Mouse (Mus musculus): ENCODE results near the gene Lyrm9.
"Not testable (repeated sequence)": the region's sequence is repeated elsewhere in the genome, so short reads cannot be mapped to it uniquely, and the experiment has no call there.

Gene Lyrm9

DNA sequence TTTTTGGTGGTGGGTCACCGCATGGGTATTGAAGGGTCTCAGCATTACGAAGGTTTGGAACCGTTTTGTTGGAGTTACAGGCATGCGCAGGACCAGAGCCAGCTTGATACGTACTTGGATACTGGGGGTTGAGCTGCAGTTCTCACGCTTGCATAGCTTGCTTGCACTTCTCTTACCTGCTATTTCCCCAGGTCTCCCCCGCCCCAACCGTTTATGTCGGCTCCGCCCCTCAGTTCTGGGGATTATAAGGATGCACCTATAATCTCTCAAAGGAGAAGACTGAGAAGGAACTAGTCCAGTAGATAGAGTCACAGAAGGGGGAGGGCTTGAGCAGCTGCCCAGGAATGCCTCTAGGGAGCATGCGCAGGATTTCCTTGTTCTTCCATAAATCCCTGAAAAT, 26.1 kb downstream of the Lyrm9 start:
- no peak for DNase-seq

DNA sequence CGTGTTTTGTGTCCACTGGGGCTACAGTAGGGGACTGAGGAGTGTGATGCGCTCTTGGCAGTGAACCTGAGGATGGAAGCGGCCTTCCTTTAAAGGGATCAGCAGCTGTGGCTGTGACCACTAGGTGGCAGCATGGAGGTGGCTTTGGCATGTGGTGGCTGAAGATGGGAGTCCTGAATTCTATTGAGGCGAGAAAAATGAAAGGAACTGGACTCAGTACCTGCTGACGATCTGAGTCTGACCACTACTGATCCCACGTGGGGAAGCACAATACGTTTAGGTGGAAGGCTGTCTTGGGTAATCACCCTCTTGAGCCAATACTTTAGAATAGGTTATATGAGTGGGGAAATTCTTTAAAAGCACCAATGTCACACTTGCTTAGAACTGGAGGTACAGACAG, 29.9 kb downstream of the Lyrm9 start:
- DNase-seq = peak; percentile 93 to 96

DNA sequence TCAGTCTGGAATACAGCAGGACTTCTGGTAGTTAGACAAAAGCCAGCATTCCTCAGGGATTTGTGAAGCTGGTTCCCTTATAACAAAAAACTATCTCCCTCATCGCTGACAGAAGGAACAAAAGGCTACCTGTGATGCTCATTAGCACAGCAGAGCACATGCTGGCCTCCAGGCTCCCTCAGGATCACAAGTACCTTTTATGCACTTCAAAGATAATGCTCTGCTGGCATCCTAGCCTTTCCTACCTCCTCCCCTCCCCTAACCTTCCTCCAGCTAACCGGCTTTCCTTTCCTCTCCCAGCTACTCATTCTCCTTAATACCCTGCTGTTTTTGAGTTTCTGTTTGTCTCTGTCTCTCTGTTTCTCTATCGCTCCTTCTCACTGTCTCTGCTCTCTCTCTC, 31.2 kb downstream of the Lyrm9 start:
- no peak for DNase-seq

DNA sequence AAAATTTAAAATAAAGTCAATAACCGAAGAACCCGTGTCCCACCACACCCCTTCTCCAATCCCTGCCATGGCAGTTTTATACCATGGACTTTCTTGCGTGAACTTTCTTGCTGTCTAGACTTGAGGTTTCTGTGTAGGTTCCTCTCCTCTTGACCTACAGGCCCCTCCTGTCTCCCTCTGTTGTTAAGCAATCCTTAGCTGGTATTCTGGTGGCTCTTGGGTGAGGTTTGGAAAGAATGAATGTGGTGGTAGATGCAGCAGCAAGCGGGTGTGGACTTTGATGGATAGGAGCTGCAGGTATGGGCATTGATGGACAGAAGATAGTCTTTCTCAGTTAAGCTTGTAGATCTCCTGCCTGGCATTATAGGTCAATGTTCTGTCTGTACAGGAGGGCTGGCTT, 37.5 kb downstream of the Lyrm9 start:
- DNase-seq = no peak

DNA sequence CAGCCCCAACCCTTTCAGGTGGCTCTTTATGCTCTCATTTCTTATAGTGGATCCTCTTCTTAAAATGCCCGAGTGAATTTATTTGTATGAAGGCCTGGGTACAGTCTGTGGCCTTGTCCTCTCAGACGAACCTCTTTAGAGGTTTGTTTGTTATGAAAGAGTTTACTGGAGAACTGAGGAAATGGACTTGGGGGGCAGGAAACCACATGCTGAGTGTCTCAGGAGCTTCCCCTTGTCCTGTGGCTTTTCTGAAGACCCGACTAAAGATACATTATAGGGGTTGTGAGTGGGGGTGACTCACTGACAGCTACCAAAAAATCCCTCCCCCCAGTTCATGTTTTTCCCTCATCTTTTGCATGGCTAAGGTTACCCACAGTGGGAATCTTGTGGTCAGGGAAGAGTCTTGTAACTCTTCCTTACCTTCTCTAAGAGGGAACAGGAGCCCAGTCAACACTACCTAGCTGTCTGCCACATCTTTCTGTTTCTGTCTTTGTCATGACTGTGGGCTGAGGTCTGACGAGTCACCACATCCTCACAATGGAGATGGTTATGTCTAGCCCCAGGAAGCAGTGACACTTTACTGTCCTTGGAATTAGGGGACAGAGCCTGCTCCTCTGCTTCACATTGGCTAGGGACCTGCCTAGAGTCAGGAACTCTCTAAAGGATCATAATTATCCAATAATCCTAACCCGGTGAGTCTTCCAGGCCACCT, 38.3 kb downstream of the Lyrm9 start:
- DNase-seq = no peak

DNA sequence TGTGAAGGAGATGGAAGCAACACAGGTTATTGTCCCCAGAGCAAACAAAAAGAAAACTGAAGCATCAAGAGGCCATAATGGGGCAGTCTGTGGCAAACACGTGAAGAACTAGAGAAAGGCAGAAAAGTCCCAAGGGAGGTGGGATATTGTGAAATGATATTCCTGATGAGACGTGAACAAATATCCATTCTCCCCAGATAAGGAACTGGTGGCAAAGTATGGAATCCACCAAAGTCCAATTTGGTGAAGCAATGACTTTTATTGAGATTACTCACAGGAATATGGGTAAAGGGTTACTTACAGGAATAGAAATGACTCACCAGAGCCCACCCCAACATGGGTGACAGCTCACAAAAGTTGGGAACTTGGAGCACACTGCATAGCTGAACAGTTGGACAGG, 38.9 kb downstream of the Lyrm9 start:
- DNase-seq = no peak

DNA sequence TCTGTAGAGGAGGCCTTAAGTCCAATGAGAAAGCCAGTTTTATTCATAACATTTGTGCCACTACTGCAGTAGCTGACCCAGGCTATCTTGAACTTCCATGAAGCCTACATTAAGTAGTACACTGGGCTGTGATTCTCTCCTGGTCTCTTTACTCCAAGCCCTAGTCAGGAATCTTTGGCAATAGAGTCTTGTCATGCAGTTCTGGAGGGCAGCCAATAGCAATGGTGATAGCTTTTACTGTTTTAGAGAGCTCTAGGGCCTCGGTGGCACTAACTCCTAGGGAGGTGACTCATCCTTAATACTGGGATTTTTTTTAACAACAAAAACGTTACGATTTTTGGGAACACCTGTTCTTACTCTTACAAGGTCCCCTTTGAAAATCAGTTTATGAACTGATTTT, 40.1 kb downstream of the Lyrm9 start:
- peak; percentile 19 to 30 for DNase-seq

DNA sequence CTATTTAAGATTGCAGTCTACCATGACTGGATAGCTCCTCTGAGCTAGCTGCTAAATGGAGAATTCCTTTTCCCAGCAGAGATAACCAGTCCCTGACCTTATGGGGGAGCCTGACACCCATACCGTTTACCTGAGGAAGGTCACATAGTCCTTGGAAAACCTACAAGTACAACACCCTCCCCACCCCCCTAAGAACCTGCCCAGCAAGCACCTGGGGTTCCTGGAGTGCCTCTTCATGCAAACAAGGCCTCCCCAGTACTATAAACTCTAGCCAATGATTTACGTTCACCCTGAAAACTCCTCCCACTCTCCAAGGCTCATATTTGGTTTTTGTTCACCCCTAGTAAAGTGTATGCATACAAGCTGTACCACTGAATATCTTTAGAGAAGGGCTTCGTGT, 41.3 kb downstream of the Lyrm9 start:
- no peak for DNase-seq

DNA sequence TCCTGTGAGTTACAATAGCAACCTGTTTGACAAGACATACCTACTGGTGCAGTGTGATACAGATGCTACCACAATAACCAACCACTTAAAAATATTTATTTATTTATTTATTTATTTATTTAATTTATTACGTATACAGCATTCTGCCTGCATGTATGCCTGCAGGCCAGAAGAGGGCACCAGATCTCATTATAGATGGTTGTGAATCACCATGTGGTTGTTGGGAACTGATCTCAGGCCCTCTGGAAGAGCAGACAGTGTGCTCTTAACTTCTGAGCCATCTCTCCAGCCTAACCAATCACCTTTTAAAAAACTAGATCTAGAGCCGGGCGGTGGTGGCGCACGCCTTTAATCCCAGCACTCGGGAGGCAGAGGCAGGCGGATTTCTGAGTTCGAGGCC, 42.8 kb downstream of the Lyrm9 start:
- DNase-seq = not testable (repeated sequence)

DNA sequence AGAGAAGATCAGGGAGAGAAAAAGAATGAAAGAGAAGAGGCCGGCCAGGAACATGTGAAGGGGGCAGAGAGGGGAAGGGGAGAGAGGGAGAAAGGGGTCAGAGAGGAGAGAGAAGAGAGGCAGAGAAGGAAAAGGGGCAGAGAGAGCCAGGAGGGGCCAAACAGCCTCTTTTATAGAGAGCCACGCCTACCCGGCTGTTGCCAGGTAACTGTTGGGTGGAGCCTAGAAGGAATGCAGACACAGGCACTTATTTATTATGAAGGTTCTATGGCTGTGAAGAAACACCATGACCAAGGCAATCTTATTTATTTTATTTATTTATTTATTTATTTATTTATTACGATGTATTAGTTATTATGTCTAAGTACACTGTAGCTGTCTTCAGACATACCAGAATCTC, 44.5 kb downstream of the Lyrm9 start:
- no peak for DNase-seq

DNA sequence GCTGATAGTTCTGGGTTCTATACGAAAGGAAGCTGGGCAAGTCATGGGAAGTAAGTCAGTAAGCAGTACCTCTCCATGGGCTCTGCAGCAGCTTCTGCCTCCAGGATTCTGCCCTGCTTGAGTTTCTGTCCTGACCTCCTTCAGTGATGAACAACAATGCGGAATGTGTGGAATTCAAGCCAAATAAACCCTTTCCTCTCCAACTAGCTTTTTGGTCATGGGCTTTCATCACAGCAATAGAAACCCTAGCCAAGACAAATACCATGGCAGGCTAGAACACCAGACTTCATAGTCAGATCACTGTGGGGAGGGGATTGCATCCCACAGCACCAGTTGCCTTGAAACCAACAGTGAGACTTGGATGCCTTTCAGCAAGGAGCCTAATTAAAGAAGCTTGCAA, 46.4 kb downstream of the Lyrm9 start:
- no peak for DNase-seq

DNA sequence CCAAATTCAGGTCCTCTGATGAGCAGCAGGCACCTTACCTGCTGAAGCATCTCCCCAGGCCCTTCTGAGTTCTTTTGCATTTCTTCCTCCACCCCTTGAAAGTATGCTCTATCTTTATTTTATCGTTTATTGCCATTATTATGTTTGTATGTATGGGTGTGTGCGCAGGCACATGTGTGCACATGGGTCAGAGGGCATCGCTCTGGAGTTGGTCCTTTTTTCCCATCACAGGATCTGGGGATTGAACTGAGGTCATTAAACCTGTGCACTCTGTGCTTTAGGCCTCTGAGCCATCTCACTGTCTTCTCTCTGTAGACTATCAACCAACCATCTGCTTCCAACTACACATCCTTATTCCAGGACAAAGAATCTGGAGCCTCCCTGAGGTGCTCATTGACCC, 53.3 kb downstream of the Lyrm9 start:
- no peak for DNase-seq

DNA sequence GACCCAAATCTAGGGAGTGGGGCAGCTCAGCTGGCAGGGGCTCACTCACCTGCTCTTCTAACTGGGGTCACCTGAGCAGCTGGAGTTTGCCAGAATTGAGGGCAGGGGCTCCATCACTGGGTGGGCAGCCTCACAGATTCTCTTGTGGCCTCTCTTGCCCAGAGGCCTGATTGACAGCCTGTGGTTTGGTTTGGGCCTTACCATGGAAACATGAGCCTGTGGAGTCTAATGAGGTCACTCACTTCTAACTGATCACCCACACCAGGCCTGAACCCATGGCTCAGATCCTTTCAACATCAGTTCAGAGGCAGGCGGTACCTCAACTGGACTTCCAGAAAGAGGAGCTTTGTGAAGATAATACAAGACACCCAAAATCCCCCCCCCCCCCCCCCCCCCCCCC, 60.3 kb downstream of the Lyrm9 start:
- peak in 1 of 2 experiments; percentile 5 for DNase-seq

DNA sequence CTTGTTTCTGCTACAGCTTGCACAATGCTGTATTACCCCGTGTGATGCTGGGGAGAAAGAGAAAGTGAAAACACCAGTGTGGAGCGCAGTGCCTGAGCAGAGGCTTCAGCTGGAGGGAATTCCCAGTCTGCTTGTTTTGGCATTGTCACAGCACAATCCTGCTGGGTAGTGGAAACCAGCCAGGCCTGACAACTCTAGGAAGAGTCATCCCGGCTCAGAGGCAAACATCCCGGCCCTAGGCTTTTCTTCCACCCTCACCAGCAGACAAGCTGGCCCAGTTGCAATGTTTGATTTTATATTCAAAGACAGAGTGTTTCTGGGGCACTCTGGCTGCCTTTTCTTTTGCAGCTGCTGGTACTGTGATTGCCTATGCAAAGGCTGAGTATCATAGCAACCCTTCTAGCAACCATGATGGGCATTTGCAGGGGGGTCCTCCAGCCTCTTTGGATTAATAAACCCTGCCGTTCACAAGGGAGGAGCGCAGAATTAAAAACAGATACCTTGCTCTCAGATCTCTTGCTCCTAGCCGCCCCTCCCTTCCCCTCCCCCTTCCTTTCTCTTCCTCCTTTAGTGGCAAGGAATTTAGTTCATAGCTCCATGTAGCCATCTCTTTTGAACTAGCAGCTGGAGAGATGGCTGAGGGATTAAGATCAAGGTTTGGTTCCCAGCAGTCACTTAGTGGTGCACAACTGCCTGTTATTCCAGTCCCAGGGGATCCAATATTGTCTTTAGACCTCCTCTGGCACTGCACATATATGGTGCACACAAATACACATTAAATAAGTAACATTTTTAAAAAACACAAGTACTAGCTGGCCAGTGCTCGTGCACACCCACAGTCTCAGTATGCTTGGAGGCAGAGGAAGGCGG, 61.0 kb downstream of the Lyrm9 start:
- peak; percentile 86 to 89 for DNase-seq

DNA sequence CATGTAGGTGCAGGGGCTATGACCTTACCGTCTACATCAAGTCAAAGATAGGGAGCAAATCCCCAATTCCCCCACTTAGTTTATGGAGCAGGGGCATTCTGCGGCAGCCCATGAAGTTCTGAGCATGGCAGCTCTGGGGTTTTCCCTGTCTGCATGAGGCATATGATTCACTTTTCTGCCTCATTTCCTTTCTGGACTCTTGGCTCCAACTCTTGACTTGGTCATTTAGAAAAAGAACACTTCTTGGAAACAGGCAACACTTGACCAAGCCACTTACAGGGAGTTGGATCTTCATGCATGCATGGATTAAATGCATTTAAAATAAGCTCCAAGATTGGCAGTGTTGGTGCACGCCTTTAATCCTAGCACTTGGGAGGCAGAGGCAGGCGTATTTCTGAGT, 62.8 kb downstream of the Lyrm9 start:
- DNase-seq = no peak

All from cerebellum, postnatal 14 days (tissue).